Mouse (Mus musculus): ENCODE results near the gene Speer2.

Gene Speer2

DNA sequence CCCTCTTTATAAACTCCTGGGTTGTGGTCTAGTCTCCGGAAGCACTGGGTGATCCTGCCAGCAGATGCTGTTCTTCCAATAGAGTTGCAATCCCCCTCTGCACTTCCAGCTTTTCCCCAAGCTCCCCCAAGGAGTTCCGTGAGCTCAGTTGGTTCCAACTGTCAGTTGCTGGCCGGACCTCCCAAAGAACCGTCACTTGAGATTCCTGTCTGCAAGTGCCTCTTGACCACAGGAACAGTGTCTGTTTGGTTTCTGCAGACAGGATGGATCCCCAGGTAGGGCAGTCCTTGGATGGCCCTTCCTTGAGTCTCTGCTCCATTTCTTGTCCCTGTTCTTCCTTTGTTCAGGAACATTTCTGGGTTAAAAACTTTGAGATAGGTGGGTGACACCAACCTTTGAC lies at the start of gene Speer2:
TSS of gene Speer2 (minus strand) at position 101 of the 400 bp plus-strand sequence.
- DNase-seq (ENCODE audit: low spot score), result no peak

DNA sequence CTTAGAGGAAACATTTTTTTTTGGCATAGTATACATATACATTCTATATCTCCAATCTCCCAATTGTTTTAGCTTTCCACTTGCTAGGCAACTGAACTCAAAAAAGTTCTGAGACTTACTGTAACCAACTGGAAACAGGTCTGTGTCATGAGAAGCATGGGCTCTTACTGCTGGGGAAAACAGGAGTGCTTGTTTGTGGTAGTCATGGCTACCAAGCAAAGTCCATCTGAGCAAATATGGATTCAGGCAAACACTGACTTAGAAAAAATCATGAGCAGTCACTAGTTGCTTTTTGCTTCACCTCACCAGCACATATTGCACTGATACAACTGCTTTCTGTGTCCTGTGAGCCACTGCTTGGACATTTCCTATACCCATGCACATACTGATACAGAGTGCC lies 40.8 kb upstream of the Speer2 start:
- no peak for DNase-seq (ENCODE audit: low spot score)

DNA sequence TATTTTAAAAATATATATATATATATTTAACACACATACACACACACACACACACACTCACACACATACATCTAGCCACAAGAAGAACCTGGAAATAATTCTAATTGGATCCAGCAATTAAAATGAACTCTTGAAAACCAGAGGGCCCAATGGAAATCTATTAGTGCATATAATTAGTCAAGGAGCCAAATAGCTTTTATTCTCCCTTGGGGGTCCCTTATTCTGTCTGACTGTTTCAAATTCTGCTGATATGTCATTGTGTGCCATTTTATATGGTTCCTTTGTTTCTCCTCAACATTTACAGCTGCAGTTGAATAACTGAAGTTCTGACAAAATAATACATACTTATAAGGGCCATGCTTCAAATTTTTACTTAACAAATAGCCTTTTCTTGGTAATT lies 17.2 kb upstream of the Speer2 start:
- DNase-seq (ENCODE audit: low spot score), result no peak

DNA sequence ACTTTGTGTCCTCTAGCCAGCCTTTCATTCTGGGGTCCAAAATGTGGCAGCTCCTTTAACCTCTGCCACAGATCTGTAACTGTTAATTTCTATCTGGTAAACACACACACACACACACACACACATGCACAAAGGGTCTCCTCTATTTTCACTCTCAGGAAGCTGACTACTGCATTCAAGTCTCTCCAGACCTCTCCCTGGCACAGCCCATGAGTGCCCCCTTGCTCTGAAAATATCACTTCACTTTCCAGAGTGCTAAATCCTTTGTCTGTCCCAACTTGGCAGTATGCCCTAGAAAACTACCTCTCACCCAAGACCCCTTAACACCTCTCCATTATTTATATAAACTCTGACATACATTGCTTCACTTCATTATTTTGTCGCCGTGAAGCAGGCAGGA lies 26.9 kb downstream of the Speer2 start:
- no peak for DNase-seq (ENCODE audit: low spot score)

DNA sequence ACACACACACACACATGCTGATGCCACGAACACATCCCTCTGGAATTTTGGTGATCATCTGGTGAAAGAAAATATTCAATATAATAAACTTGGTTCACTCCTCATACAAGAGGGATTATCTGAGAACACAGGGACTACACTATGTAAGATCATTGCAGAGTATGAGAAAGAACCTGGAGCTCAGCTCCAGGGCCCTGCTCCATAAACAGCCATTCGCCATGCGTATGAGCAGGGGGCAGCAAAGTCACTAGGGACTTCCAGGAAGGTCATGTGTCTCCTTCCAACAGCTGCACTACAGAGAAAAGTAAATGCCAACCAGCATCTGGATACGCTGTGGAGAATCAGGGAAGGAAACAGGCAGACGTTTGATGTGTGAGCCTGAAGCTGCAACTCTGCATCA lies 49.9 kb downstream of the Speer2 start:
- DNase-seq (ENCODE audit: low spot score), result no peak

All from c-Kit-positive CD71-positive TER-119-positive erythroid progenitor cells, embryonic 14.5 days (primary cell).